Mouse (Mus musculus): ENCODE results near the gene Gm10324. TPM values are rescaled to one million over a fixed set of nuclear protein-coding genes. Genes with fewer than 3 reads are reported as not detected.

Gm10324 gene
- polyA plus RNA-seq (2012; rRNA removed): not detected in 2 replicates

DNA sequence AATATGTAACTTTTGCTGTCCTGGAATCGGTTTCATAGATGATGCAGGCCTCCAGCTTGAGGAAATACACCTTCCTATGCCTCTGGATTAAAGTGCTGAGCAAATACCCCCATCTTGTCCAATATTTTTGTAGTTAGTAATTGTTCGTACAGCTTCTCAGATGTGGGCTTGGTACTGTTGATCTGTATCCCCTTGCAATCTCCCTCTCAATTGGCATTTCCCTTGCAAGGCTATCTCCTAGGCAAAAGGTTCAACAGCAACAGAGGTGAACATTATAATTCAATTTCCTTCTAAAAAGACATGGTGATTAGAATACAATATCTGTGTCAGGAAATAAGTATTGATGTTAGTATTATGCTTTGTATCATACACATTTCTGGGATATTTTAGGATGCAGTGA is at the start of gene Gm10324:
Gene Gm10324 (plus strand): TSS at position 301 of the 400 bp plus-strand sequence.

Other genes starting within 250 kb of the Gm10324 start
- not detected in 2 replicates for gene Gm10772, start 108.0 kb downstream of the Gm10324 start, polyA plus RNA-seq (2012; rRNA removed)